Mouse (Mus musculus): ENCODE measurements around the gene Gm4871.
"Not testable (repeated sequence)": the region's sequence is repeated elsewhere in the genome, so short reads cannot be mapped to it uniquely, and the experiment has no call there.

The Gm4871 gene

DNA sequence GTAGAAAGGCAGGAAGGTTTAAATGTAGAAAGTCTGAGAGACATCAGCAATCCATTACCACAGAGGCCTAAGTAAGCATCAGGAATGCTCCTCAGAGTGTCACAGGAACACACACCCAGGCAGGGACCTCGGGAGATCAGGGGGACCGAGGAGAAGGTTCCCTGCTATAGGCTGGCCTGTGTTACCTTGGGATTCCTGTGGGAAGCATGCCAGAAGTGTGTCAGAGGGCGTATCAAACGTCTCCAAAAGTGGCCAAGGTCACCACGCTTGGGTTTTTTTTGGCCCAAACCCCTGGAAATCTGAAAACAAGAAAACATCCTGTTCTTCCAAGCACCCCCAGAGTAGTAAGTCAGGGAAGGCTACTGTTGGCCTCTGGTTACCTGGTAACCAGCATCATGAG is at the start of gene Gm4871:
Gm4871 (minus strand) TSS at position 364 of the 400 bp plus-strand sequence.
- DNase-seq: not testable (repeated sequence)

DNA sequence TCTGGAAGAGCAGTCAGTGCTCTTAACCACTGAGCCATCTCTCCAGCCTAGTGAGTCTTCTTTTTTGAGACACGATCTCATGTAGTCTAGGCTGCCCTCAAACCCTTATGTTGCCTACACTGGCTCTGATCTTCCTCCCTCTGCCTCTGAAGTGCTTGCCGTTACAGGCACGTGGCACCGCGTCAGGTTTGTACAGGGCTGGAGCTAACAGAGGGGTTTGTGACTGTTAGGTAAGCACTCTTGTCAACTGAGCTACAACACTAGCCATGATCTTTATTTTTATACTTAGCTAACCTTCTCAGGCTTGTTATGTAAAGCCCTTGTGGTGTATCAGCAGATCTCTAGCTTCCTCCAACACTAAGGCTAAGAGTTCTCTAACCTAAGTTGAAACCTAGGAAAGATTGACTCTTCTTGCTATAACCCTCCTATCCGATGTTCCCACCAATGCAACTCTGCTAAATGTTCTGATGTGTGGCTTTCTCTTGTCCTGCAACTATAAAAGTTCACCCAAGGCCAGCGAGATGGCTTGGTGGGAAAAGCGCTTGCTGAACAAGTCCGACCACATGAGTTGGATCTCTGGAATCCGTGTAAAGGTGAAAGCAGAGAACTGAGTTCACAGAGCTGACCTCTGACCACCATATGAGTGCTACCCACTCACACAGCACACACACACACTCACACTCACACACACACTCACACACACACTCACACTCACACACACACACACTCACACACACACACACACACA is 49.5 kb upstream of the Gm4871 start:
- DNase-seq: no peak

DNA sequence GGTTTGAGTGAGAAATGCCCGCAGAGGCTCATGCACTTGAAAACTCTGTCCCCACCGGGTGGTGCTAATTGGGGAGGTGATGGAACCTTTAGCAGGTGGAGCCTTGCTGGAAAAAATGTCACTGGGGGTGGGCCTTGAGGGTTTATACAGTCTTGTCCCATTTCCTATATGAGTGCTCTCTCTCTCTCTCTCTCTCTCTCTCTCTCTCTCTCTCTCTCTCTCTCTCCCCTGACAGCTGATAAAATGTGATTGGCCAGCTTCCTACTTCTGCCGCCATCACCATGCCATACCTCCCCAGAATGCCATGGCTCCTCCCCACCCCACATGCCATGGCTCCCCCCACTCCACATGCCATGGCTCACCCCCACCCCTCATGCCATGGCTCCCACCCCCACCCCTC is 42.5 kb upstream of the Gm4871 start:
- no peak for DNase-seq

DNA sequence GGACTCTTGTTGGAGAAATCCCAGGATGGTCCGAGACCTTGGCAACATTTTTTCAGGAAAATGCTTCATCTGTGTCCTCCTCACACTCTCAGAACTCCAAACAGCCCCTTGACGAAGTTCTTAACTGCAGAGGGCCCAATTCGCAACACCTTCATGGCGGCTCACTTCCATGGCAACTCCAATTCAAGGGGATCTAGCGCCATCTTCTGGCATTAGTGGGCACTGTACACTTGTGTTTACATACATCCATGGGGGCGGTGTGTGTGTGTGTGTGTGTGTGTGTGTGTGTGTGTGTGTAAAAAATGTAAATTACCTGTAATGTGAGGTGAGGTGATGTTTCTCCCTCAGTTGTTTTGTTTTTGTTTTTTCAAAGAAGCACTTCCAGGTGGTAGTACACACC is 38.8 kb upstream of the Gm4871 start:
- peak; percentile 54 for DNase-seq

DNA sequence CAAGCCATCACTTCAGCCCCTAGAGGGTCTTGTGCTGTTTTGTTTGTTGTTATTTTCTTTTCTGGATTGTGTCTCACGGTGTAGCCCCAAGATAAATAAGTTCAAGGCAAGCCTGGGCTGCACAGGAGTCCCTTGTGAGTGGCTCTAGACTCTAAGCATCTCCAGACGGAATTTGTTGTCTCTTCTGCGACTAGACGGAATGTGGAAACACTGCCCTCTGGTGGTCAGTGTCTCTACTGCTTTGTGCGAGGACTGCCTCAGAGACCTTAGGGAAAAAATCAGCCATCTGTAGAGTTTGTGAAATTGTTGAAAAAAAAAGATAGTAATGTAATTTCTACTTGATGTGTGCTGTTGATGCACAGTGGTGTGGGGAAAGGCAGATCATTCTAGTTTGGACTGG is 37.2 kb upstream of the Gm4871 start:
- DNase-seq: peak; percentile 87

DNA sequence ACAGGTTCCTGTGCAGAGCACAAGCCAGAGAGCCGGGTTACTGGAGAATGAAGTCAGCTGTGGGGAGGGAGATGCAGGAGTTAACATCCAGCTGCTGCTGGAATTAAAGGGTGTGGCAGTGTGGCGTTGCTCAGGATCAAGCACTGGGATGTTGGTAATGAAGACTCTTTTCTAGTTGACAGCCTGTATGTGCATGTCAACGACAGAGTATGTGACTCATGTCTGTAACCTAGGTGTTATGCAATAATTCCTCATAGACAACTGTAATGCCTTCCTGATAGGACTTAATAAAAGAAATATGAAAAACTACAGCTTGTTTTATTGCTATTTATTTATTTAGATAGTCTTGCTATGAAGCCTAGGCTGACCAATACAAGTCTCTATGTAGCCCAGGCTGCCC is 36.3 kb upstream of the Gm4871 start:
- no peak for DNase-seq

DNA sequence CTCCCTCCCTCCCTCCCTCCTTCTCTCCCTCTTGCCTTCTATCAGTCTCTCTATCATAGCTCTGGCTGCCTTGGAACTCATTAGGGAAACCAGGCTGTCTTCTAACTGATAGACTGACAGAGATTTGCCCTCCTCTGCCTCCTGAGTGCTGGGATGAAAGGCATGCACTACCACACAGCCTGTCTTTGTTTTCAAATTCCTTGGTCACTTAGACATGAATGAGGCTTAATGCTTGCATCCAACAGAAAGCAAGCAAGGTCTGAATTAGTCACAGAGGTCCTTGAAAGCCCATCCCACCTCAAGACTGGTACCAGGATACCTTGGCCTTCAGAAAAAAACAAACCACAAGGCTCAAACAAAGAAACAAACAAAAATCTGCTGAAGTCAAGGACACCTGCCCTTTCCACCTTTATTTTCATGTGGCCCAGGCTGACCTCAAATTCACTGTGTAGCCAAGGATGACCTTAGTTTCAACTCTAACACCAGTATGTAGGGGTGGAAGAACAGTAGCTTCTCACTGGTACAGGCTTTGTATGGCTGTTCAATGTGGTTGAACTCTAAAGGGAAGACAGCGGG is 32.3 kb upstream of the Gm4871 start:
- no peak for DNase-seq

DNA sequence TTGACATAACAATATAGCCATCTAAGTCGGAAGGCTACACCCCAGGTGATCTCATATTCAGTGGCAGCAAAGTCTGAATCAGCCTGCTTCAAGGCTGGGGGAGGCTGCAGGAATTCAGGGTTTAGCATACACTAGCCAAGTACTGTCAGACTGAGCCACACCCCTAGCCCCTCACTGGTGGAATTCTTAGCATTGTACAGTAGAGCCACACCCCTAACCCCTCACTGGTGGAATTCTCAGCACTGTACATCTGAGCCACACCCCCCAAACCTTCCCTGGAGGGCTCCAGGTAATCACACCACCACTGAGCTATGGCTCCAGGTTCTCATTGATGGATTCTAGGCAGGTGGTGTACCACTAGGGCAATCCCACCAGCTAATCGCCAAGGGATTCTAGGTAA is 27.0 kb upstream of the Gm4871 start:
- DNase-seq: no peak

DNA sequence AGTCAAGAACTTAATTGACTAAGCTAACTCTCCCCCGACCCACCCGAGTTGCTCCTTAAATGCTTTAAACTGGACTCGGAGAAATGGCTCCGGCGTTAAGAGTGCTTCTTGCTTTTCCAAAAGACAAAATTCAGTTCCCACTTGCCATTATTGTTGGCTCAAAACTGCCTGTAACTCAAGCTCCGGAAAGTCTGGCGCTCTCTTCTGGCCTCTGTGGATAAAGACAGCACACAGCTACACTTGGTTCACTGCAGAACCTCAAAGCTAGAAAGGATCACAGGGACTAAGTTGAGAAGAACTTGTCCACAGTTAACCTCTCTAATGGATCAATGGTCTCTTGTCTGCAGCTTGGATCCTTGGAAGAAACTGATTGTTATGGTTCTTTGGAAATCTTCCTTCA is 26.2 kb upstream of the Gm4871 start:
- DNase-seq: no peak

DNA sequence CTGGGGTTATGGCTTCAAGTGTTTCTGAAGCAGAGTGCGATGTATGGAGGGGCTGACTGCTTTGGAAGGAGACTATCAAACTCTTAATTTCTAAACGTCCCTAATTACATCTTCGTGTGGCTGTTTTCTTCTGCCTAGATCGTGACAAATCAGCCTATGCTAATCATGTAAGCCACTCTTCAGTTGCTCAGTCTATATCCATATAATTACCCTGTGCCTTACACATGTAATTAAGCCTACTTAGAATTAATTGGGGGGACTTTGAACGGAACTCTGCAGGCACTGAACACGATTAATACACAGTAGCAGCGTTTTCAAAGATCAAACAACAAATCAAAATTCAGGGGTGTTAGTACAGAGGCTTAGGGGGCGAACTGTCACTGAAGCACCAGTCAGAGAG is 25.4 kb upstream of the Gm4871 start:
- no peak for DNase-seq

DNA sequence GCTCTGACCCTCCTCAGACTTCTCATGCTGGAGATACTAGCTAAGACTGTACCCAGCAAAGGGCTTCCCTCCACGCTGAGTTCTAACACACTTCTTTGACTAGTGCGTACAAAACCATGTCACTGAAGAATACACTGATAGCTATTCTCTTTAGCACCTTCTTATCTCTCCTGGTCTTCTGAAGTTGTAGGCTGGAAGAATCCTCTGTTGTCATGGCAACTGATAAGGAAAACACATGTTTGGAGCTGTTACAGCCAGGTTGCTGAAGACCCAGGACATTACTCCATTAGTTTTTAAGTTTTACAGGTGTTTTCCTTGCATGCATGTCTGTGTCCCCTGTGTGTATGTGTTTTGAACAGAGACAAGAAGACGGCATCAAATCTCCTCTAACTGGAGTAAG is 21.6 kb upstream of the Gm4871 start:
- DNase-seq: not testable (repeated sequence)

DNA sequence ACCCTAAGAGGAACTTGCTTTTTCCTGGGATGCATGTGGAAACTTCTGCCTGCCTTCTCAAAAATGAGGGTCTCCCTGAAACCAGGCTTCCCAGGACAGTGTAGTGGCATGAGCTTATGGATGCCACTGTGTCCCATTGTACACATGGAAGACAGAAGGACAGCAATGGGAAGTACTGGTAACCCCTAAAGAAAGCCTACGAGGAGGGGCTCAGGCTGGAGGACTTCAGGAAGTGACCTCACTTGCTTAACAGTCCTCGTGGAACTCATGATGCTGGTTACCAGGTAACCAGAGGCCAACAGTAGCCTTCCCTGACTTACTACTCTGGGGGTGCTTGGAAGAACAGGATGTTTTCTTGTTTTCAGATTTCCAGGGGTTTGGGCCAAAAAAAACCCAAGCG is 10.1 kb upstream of the Gm4871 start, which contains the start of gene 1700018F24Rik:
1700018F24Rik (plus strand) TSS at position 301 of the 400 bp plus-strand sequence.
- DNase-seq: not testable (repeated sequence)

DNA sequence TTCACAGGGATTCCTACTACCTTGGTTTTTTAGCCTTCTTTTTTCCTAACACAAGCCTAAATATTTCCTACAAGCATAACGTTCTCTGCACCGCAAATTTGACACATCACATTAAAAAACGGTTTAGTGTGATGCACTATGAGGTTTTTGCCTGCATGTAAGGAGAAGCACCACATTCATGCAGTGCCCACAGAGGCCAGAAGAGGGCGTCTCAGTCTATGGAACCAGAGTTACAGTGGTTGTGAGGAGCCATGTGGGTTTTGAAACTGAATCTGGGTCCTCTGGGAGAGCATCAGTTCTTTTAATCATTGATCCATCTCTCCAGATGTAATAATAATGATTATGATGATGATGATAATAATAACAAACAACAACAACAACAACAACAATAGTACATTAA is 9.1 kb upstream of the Gm4871 start:
- DNase-seq: peak; percentile 14

DNA sequence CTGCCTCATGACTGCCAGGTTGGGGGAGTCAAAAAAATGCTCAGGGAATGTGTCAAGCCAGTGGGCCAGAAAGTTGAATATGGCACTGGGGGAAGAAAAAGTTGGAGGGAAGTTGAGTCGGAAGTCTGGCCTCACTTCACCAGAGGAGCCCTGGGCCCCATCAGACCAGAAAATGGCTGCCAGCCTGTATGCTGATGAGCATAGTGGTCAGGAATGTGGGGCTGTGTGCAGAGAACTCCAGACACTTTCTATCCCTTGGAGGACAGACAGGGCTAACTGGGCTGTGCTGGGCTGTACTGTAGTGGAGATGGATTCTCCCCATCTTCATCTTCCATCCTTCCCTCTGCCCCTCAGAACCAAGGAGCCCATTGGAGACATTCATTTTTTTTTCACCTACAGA is 2.1 kb downstream of the Gm4871 start:
- DNase-seq: not testable (repeated sequence)

DNA sequence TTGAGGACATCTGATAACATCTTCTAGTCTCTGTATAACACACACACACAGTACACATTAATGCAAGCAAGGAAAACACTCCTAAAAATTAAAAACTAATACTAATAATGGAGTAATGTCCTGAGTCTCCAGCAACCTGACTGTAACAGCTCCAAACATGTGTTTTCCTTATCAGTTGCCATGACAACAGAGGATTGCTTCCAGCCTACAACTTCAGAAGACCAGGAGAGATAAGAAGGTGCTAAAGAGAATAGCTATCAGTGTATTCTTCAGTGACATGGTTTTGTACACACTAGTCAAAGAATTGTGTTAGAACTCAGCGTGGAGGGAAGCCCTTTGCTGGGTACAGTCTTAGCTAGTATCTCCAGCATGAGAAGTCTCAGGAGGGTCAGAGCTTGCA is 11.8 kb downstream of the Gm4871 start:
- not testable (repeated sequence) for DNase-seq

DNA sequence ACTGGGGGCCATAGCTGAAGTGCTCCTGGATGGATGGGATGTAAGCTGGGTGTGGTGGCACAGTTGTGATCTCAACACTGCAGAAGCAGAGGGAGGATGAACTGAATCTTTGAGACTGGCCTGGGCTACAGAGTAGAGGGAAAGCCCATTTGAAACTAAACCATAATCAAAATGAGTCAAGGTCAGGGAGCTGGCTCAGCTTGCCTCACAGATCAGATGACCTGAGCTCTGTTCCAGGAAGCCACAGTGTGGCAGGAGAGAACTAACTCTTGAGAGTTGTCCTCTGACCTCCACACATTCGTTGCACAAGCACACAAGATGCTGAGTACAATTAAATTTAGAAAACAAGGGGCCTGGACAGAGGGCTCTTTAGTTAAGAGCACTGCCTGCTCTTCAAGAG is 12.3 kb downstream of the Gm4871 start:
- not testable (repeated sequence) for DNase-seq

DNA sequence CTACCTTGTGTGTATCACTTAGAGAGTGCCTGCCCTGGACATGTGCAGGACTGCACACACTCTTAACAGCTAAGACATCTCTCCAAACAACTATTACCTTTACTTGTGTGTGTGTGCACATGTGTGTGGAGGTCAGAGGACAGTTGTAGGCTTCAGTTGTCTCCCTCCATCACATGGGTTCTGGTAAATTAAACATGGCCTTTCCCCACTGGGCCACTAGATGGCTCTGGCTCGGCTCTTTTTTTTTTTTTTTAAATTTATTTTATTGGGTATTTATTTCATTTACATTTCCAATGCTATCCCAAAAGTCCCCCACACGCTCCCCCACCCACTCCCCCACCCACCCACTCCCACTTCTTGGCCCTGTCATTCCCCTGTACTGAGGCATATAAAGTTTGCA is 15.8 kb downstream of the Gm4871 start:
- DNase-seq: not testable (repeated sequence)

DNA sequence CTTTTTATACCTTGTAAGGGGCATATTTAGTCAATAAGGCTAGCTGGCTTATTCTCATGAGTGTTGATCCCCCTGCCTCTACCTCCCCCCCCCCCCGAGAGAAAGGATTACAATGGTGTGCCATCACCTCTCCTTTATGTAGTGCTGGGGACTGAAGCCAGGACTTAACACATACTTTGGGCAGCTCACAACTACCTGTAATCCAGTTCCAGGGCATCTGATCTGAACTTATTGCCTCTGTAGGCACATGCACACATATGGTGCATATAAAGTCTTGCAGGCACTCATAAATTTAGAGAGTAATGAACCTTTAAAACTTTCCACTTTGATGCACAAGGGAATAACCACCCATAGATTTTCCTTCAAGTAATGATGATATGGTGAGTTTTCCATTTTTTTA is 18.3 kb downstream of the Gm4871 start:
- DNase-seq: no peak

DNA sequence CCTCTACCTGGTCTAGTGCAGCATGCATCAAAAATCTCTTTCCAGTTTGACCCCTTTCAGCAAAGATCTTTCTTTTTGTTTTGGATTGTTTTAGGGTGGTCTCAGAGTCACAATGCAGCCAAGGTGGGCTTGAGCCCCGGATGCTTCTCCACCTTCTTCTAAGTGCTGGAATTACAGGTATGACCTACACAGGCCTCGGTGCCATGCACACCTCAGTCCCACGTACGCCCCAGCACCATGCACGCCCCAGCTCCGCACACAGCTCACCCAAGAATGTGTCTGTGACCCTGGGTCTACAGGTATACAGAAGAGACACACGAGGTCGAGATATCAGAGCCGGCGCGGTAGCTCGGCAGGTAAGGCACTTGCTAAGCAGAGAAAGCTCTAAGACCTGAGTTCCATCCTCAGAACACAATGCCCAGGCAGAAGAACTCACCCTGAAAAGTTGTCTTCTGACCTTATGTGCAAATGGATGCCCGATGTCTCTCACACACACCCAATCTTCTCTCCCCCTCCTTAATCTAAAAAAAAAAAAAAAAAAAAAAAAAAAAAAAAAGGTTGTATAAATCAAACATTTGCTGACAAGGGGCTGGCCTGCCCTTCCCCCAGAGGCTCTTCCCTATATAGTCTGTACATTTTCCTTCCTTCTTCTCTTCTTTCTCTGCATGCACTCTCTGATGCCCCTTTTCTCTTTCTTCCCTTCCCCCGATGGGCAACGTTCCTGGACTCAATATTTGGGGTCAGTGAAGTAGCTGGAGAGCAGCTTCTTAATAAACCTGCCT is 23.5 kb downstream of the Gm4871 start:
- no peak for DNase-seq

DNA sequence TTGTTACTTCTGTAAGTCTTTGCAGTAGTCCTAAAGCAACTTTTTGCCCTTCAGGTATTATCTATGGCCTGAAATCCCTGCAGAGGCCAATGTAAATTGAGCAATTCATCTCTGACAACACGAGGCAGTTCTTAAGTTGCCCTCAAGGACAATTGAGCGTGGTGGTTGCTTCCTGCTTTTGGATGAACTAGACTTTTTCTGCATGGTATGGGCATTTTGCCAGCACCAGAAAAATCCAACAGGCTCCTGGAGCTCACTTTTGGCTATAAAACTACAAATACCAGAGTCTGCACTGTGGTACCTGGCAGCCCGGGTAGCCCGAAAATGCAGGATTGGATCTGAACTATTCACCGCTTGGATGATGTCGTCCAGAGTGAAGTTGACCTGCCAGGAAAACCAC is 27.0 kb downstream of the Gm4871 start:
- no peak for DNase-seq

DNA sequence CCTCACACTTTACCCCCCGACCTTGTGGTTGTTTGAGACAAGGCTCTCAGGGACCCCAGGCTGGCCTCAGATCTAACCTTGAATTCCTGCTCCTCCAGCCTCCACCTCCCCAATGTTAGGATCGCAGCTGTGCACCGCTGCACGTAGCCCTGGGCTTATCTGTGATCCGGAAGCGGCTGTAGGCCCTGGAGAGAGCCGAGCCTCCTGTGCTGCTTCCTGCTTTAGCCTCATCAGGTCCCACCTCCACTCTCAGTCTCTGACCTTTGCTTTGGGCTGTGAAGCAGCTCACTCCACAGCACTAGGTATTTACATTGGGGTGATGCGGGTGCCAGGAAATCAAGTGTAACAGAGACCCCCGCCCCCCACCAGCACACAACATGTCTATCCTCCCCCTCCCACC is 28.1 kb downstream of the Gm4871 start:
- DNase-seq: no peak

DNA sequence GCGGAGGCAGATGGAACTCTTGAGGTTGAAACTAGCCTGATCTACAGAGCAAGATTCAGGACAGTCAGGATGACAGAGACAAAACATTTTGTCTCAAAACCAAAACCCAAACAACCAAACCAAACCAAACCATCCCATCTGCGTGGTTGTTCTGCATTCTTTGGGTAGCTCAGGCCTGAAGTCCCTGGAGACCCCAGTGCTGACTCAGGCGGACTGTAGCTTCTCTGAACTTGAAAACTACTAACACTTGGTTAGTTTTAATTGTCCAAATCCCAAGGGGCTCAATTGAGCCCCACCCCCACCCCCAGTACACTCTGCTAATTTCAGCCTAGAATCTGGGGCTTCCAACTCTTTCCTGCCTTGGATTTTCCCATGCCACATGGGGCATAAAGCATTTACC is 29.2 kb downstream of the Gm4871 start:
- no peak for DNase-seq

DNA sequence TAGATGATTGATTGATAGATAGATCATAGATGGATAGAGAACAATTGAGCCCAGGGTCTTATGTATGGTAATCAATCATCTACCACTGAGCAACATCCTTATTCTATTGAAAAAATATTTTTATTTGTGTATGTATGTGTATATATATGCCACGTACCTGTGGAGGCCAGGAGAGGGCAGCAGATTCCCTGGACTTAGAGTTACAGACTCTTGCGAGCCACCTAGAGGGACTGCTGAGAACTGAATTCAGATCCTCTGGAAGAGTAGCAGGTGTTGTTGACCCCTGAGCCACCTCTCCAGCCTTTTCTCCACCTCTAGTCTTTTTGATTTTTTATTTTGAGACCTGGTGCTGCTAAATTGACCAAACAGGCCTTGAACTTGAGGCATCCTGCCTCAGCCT is 34.1 kb downstream of the Gm4871 start:
- peak; percentile 49 for DNase-seq

DNA sequence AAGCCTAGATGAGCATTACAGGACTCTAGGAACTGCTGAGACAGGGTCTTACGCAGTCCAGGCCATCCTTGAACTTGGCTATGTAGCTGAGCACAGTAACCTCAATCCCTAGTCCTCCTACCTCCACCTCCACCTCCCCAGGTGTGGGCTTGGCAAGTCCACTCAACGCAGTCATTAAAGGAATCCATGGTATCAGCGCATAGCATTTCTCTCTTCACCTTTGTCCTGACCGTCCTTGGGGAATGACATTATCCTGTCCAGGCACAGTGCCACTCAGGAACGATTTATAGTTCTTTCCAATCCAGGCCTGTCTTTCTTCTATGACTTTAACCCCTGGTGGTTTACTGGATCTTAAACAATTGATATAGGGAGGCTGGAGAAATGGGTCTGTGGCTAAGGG is 42.1 kb downstream of the Gm4871 start:
- no peak for DNase-seq
